Mouse (Mus musculus) thymus, adult 2 months (tissue): ENCODE measurements around the gene Nrxn2. TPM values are rescaled to one million over a fixed set of nuclear protein-coding genes. Genes with fewer than 3 reads are reported as not detected.

ENCODE experiments used
- DNase-seq: peaks from one replicate; pipeline ENCODE4 v3.0.0; 2021
- H3K27ac ChIP-seq: fragments of 200-500 bp; 2 replicates; pipeline ENCODE4 v1.5.1; 2012; ENCODE audit warnings: low read length, control low read depth; ENCODE audit not compliant: control insufficient read depth, insufficient read depth
- H3K27me3 ChIP-seq: fragments of 200-500 bp; 2 replicates; pipeline ENCODE4 v1.6.1; 2012; ENCODE audit warnings: mild to moderate bottlenecking, low read length, moderate library complexity, mixed read lengths; ENCODE audit not compliant: control insufficient read depth, insufficient read depth
- H3K36me3 ChIP-seq: fragments of 200-500 bp; 2 replicates; pipeline ENCODE4 v1.6.1; 2012; ENCODE audit warnings: mild to moderate bottlenecking, low read length, moderate library complexity; ENCODE audit not compliant: control insufficient read depth, insufficient read depth
- H3K4me1 ChIP-seq: fragments of 200-500 bp; replicated peaks from 2 replicates; pipeline ENCODE4 v1.6.1; 2012; ENCODE audit warnings: low read length; ENCODE audit not compliant: control insufficient read depth, insufficient read depth
- H3K4me3 ChIP-seq: fragments of 200-500 bp; 2 replicates; pipeline ENCODE4 v1.5.1; 2012; ENCODE audit warnings: mild to moderate bottlenecking, low read length, control low read depth, moderate library complexity; ENCODE audit not compliant: control insufficient read depth, insufficient read depth
- CTCF ChIP-seq: fragments of 200-500 bp; IDR thresholded peaks from 2 replicates; pipeline ENCODE4 v1.5.1; 2012; ENCODE audit warnings: mild to moderate bottlenecking, control low read depth, low read length, moderate library complexity, borderline replicate concordance; ENCODE audit not compliant: control insufficient read depth, poor library complexity, insufficient read depth; ENCODE audit errors: extremely low read depth
- POLR2A ChIP-seq: fragments of 200-500 bp; IDR thresholded peaks from 2 replicates; pipeline ENCODE4 v1.6.1; 2012; ENCODE audit warnings: mild to moderate bottlenecking, low read length, control low read depth, moderate library complexity; ENCODE audit not compliant: control insufficient read depth, poor library complexity, insufficient read depth; ENCODE audit errors: extremely low read depth
- WGBS: fragments of 180-500 bp; shearing (Covaris S2); methylation state at CpG from one replicate; pipeline ENCODE4 v1.1.7; 2018; 5-methylcytosine and 5-hydroxymethylcytosine counted together
- polyA plus RNA-seq: library from polyadenylated mRNA; depleted of rRNA; stranded (reverse); fragments of >200 nt; gene quantifications from 2 replicates; pipeline ENCODE4 v1.2.3, GENCODE M21; 2012

Nrxn2 gene
- polyA plus RNA-seq, 1 experiment: 1.5 TPM

GRCm38 (mm10) chr19:6482886-6483285, 64.4 kb downstream of the Nrxn2 start:
- Histone ChIP-seq H3K36me3 (no peaks in the 10 kb centered on the region), H3K4me1 (no peaks in the 10 kb centered on the region), H3K4me3 (no peak overlapping the region), H3K27ac (no peak overlapping the region), H3K27me3 (no peaks in the 10 kb centered on the region)
- TF ChIP-seq POLR2A (no peak), CTCF (no peak)
- DNase-seq: no peak
- 94% methylated on average over 6 of the region's 6 CpGs for WGBS

- H3K4me1 ChIP-seq: no peaks in the 10 kb centered on the region
- TF ChIP-seq POLR2A (no peak), CTCF (no peak)
- H3K36me3 ChIP-seq: no peaks in the 10 kb centered on the region
- H3K4me3 ChIP-seq: no peak overlapping the region
- 28% methylated on average over 13 of the region's 13 CpGs for WGBS
- no peak for DNase-seq
- H3K27me3 ChIP-seq: no peaks in the 10 kb centered on the region
- H3K27ac ChIP-seq: no peak overlapping the region
These were observed 66.6 kb downstream of the Nrxn2 start for GRCm38 (mm10) chr19:6485059-6485630.

GRCm38 (mm10) chr19:6489030-6489429, 70.5 kb downstream of the Nrxn2 start:
- Histone ChIP-seq H3K4me3 (no peak overlapping the region), H3K36me3 (no peaks in the 10 kb centered on the region), H3K27ac (no peak overlapping the region), H3K4me1 (no peaks in the 10 kb centered on the region), H3K27me3 (no peaks in the 10 kb centered on the region; the same call in 1 of the 2 replicates)
- WGBS: 0% methylated on average over 4 of the region's 4 CpGs
- DNase-seq: peak; percentile 84
- TF ChIP-seq CTCF: peak; percentile 77; the same call in 1 of the 2 replicates
- TF ChIP-seq POLR2A: no peak

GRCm38 (mm10) chr19:6491538-6491937, 73.0 kb downstream of the Nrxn2 start:
- Histone ChIP-seq H3K4me3 (no peak overlapping the region), H3K27ac (no peak overlapping the region), H3K27me3 (peaks cover 12% of the 10 kb centered on the region), H3K36me3 (no peaks in the 10 kb centered on the region), H3K4me1 (no peaks in the 10 kb centered on the region)
- TF ChIP-seq CTCF (no peak), POLR2A (no peak)
- no peak for DNase-seq
- WGBS: 83% methylated on average over 8 of the region's 8 CpGs

GRCm38 (mm10) chr19:6492124-6492523, 73.6 kb downstream of the Nrxn2 start:
- Histone ChIP-seq H3K27ac (no peak overlapping the region), H3K4me1 (no peaks in the 10 kb centered on the region), H3K27me3 (peaks cover 13% of the 10 kb centered on the region), H3K36me3 (no peaks in the 10 kb centered on the region), H3K4me3 (no peak overlapping the region)
- TF ChIP-seq CTCF (peak; percentile 52; the same call in 1 of the 2 replicates), POLR2A (no peak)
- 23% methylated on average over 12 of the region's 12 CpGs for WGBS
- peak; percentile 22 for DNase-seq

GRCm38 (mm10) chr19:6493219-6493618, 74.7 kb downstream of the Nrxn2 start:
- no peak for TF ChIP-seq CTCF
- no peak for TF ChIP-seq POLR2A
- Histone ChIP-seq H3K4me1 (no peaks in the 10 kb centered on the region), H3K4me3 (no peak overlapping the region), H3K27me3 (peaks cover 21% of the 10 kb centered on the region), H3K27ac (no peak overlapping the region), H3K36me3 (no peaks in the 10 kb centered on the region)
- DNase-seq: no peak
- WGBS: 56% methylated on average over 7 of the region's 7 CpGs

GRCm38 (mm10) chr19:6494032-6494431, 75.5 kb downstream of the Nrxn2 start:
- peaks cover 28% of the 10 kb centered on the region for H3K27me3 ChIP-seq
- WGBS: 70% methylated on average over 7 of the region's 7 CpGs

More at GRCm38 (mm10) chr19:6494032-6494431, 75.5 kb downstream of the Nrxn2 start:
- no peak for TF ChIP-seq POLR2A
- no peak for TF ChIP-seq CTCF
- H3K27ac ChIP-seq: no peak overlapping the region
- H3K36me3 ChIP-seq: no peaks in the 10 kb centered on the region
- H3K4me1 ChIP-seq: no peaks in the 10 kb centered on the region
- no peak for DNase-seq
- H3K4me3 ChIP-seq: no peak overlapping the region
